Mouse (Mus musculus) megakaryocyte, embryonic 14.5 days (primary cell): Measurements from ENCODE around the gene Flt3l.

Experiments used
- FLI1 ChIP-seq: IDR thresholded peaks from 2 replicates; pipeline ENCODE4 v1.6.1; 2012; ENCODE audit warnings: low read length, inconsistent platforms, mixed read lengths
- GATA1 ChIP-seq: IDR thresholded peaks from 3 replicates; pipeline ENCODE4 v1.6.1; 2012; ENCODE audit warnings: mixed read lengths, low read length, inconsistent platforms, borderline replicate concordance

DNA sequence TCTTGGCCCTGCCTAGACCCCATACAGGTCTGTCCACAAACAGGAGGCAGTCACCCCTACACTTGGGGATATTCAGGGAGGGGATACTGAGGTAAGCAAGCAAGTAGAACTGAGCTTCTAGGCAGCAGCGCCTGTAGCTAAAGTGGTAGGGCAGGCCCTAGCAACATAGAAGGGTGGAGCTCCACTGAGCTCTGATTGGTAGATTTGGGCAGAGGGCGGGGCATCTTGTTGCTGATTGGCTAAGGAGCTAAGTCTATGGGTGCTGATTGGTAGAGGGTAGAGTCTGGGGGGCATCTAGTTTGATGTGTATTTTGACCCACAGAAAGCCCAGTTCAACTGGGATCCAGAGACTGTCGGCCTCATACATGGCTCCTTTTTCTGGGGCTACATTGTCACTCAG is 33.3 kb upstream of the Flt3l start:
- TF ChIP-seq GATA1: no peak
- TF ChIP-seq FLI1: no peak
